Mouse (Mus musculus) olfactory bulb, adult 2 months (tissue): ENCODE measurements around the gene Stard8.

Source experiments
- CTCF ChIP-seq: fragments of 200-500 bp; IDR thresholded peaks from 2 replicates; pipeline ENCODE4 v1.5.1; 2012; ENCODE audit warnings: low read depth, mild to moderate bottlenecking, low read length, moderate library complexity; ENCODE audit not compliant: insufficient read depth
- POLR2A ChIP-seq: fragments of 200-500 bp; IDR thresholded peaks from 2 replicates; pipeline ENCODE4 v1.6.1; 2012; ENCODE audit warnings: mild to moderate bottlenecking, low read depth, low read length, moderate library complexity; ENCODE audit not compliant: insufficient read depth

GRCm38 (mm10) chrX:99043739-99044138, 40.7 kb downstream of the Stard8 start:
- TF ChIP-seq POLR2A (no peak), CTCF (no peak)
